Mouse (Mus musculus) liver, postnatal 0 days (tissue): ENCODE results near the gene Dlg4. TPM values are rescaled to one million over a fixed set of nuclear protein-coding genes. Genes with fewer than 3 reads are reported as not detected.
A peak's percentile ranks its signal among the peaks of the same experiment; 100 is the strongest.

Experiments
- ATAC-seq: fragments of 200-750 bp; cut with Nextera tagmentation; 2 replicates; pipeline ENCODE4 v1.8.0; 2017; ENCODE audit warnings: mild to moderate bottlenecking, moderate library complexity
- DNase-seq: peaks from one replicate; pipeline ENCODE4 v3.0.0-alpha.2; 2016
- H3K27ac ChIP-seq: fragments of 300-500 bp; sonication (generic); 2 replicates; pipeline ENCODE4 v1.5.1; 2014; ENCODE audit warnings: antibody characterized with exemption, moderate library complexity, mild to moderate bottlenecking, low read depth
- H3K27me3 ChIP-seq: fragments of 300-500 bp; sonication (generic); 2 replicates; pipeline ENCODE4 v1.6.1; 2014; ENCODE audit warnings: low read length, control low read depth, mixed read lengths; ENCODE audit not compliant: insufficient read depth
- H3K36me3 ChIP-seq: fragments of 300-500 bp; sonication (generic); replicated peaks from 2 replicates; pipeline ENCODE4 v1.6.1; 2014; ENCODE audit warnings: mild to moderate bottlenecking, control low read depth, low read length, moderate library complexity, mixed read lengths; ENCODE audit not compliant: insufficient read depth
- H3K4me1 ChIP-seq: fragments of 300-500 bp; sonication (generic); 2 replicates; pipeline ENCODE4 v1.6.1; 2014; ENCODE audit warnings: antibody characterized with exemption, mild to moderate bottlenecking, control low read depth; ENCODE audit not compliant: insufficient read depth
- H3K4me2 ChIP-seq: fragments of 300-500 bp; sonication (generic); 2 replicates; pipeline ENCODE4 v1.6.1; 2014; ENCODE audit warnings: low read depth, mild to moderate bottlenecking, low read length, moderate library complexity, mixed read lengths
- H3K4me3 ChIP-seq: fragments of 300-500 bp; sonication (generic); 2 replicates; pipeline ENCODE4 v1.5.1; 2014; ENCODE audit warnings: low read depth, low read length
- H3K9ac ChIP-seq: fragments of 300-500 bp; sonication (generic); replicated peaks from 2 replicates; pipeline ENCODE4 v1.6.1; 2014; ENCODE audit warnings: mild to moderate bottlenecking, moderate library complexity
- H3K9me3 ChIP-seq: fragments of 300-500 bp; sonication (generic); 2 replicates; pipeline ENCODE4 v1.6.1; 2016; ENCODE audit warnings: mild to moderate bottlenecking, control low read depth, low read length, mixed read lengths
- CTCF ChIP-seq: sonication (generic); IDR thresholded peaks from 2 replicates; pipeline ENCODE4 v1.5.1; 2016; ENCODE audit warnings: antibody characterized with exemption, low read depth
- EP300 ChIP-seq: IDR thresholded peaks from 2 replicates; pipeline ENCODE4 v1.6.1; 2016; ENCODE audit warnings: antibody characterized with exemption, low read depth, mild to moderate bottlenecking
- WGBS: fragments of 180-500 bp; shearing (Covaris S2); extraction: QIAGEN DNeasy Blood & Tissue Kit; methylation state at CpG from one replicate; pipeline ENCODE4 v1.1.7; 2014; ENCODE audit not compliant: insufficient replicate concordance; 5-methylcytosine and 5-hydroxymethylcytosine counted together
- polyA plus RNA-seq: library from polyadenylated mRNA; unstranded; fragments of >200 nt; fragmentation: Nextera tagmentation; extraction: Ambion mirVana; gene quantifications from 2 replicates; pipeline ENCODE4 v1.2.1, GENCODE M21; 2015

Dlg4 gene
- polyA plus RNA-seq = 0.58 and 0.61 TPM in 2 replicates

DNA sequence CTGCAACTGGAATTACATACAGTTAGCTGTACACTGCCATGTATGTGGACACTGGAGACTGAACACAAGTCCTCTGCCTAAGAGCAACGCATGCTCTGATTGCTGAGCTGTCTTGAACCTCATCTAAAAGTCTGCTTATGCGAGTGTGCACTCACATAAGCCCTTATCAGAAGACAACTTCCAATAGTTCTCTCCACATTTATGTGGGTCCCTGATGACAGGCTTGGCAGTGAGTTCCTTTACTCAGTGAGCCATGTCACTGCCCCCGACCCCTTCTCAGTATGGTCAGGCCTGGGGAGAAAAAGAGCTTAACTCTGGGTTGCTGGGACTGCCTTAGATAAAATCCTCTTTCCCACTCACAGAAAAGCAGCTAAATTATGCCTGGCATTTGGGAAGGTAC, at the start of gene Dlg4:
Gene Dlg4, plus strand, starts transcription at position 274 of the 400 bp plus-strand sequence.
- no peak for DNase-seq
- Histone ChIP-seq H3K4me1 (peaks cover 22% of the 10 kb centered on the region), H3K27me3 (no peaks in the 10 kb centered on the region), H3K9me3 (no peaks in the 10 kb centered on the region), H3K4me3 (no peak within 1 kb of the TSS), H3K27ac (no peak within 1 kb of the TSS), H3K4me2 (no peak within 1 kb of the TSS), H3K36me3 (peaks cover 18% of the 10 kb centered on the region), H3K9ac (no peak within 1 kb of the TSS; the same call in 1 of the 2 replicates)
- no peak for TF ChIP-seq CTCF
- TF ChIP-seq EP300 = no peak
- 77% methylated on average over 3 of the region's 3 CpGs for whole genome bisulfite sequencing
- no peak for ATAC-seq

DNA sequence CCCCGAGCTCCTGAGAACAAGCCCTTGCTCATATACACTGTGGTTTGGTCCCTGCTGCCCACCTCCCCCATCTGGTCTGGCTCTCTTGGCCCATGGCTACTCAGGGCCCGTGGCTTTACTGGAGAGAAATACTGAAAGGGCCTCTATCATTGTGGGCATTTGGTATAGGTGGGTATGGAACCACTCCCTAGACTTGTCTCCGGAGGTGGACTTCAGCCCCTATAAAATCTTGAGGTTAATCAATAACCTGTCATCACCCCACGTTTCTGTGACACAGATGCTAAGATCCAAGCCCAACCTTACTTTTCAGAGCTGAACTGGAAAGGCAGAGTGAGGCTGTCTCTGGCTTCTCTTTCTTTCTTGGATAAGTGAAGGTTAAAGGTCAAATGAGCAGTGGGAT, 47.9 kb upstream of the Dlg4 start:
- Histone ChIP-seq H3K4me1 (peaks cover 16% of the 10 kb centered on the region), H3K9me3 (no peaks in the 10 kb centered on the region), H3K27me3 (peaks cover 38% of the 10 kb centered on the region), H3K4me3 (no peak overlapping the region), H3K4me2 (no peak overlapping the region), H3K36me3 (peaks cover 29% of the 10 kb centered on the region), H3K27ac (no peak overlapping the region), H3K9ac (no peak overlapping the region)
- DNase-seq (no peak), ATAC-seq (no peak)
- TF ChIP-seq EP300 (no peak), CTCF (no peak)
- 70% methylated on average over 4 of the region's 4 CpGs for WGBS

DNA sequence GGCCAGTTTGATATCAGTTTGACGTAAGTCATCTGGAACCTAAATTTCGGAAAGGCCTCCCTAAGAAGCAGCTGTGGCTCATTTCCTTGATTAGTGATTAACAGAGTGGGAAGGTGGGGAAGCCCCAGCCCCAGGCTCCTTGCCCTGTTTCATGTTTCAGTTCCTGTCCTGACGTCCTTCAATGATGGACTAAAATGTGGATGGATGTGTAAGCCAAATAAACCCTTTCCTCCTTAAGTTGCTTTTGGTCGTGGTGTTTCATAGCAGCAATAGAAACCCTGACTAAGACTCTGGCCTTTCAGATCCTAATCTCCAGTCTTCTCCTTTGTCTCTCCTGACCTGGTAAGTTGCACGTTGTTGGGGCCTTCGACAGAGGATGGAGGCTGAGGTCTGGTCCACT, 46.5 kb upstream of the Dlg4 start:
- H3K4me1 ChIP-seq = peaks cover 15% of the 10 kb centered on the region
- no peak overlapping the region for H3K9ac ChIP-seq
- 82% methylated on average over 6 of the region's 6 CpGs for WGBS
- peaks cover 40% of the 10 kb centered on the region for H3K36me3 ChIP-seq
- no peak for TF ChIP-seq CTCF
- no peak for TF ChIP-seq EP300
- H3K4me2 ChIP-seq = no peak overlapping the region
- H3K4me3 ChIP-seq = no peak overlapping the region
- ATAC-seq (no peak), DNase-seq (no peak)
- peaks cover 24% of the 10 kb centered on the region for H3K27me3 ChIP-seq
- H3K9me3 ChIP-seq = no peaks in the 10 kb centered on the region
- H3K27ac ChIP-seq = no peak overlapping the region

DNA sequence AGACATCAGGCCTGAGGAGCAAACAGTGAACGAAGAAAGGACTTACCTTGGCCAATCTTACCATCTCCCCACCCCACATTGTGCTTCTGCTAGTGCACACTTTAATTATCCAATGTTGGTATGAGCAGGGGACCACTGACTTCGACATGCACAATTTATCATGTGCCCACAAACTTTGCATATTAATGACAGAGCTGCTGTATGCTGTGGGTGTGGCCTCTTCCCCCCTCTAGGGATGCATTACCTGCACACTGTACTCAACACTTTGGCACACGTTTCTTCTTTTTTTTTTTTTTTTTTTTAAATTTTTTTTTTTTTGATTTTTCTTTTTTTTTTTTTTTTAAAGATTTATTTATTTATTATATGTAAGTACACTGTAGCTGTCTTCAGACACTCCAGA, 46.0 kb upstream of the Dlg4 start:
- no peak overlapping the region for H3K9ac ChIP-seq
- H3K9me3 ChIP-seq = no peaks in the 10 kb centered on the region
- no peak for ATAC-seq
- no peak for TF ChIP-seq EP300
- TF ChIP-seq CTCF = no peak
- H3K36me3 ChIP-seq = peaks cover 44% of the 10 kb centered on the region
- no peak for DNase-seq
- peaks cover 18% of the 10 kb centered on the region for H3K27me3 ChIP-seq
- H3K4me2 ChIP-seq = no peak overlapping the region
- no peak overlapping the region for H3K4me3 ChIP-seq
- H3K27ac ChIP-seq = no peak overlapping the region
- peaks cover 12% of the 10 kb centered on the region for H3K4me1 ChIP-seq
- 73% methylated on average over 3 of the region's 3 CpGs for WGBS

DNA sequence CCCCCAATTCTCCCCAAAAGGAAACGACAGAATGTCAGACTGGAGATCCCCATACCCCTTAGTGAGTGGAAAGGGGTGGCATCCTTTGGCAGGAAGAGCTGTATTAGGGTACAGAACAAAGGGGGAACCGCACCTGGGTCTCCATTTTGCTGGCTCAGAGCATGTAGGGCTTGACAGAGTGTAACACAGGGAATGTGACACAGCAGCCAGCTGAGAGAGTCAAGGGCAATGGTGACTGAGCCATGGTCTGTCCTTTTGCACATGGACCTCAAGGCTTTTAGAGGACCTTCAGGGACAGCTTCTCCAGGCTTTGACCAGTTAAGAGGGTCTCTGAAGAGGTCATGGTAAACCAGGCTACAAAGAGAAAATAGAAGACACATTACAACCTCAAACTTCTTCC, 41.8 kb upstream of the Dlg4 start:
- Histone ChIP-seq H3K4me1 (peaks cover 3% of the 10 kb centered on the region; the same call in 1 of the 2 replicates), H3K27me3 (no peaks in the 10 kb centered on the region), H3K4me3 (no peak overlapping the region), H3K4me2 (no peak overlapping the region), H3K9ac (no peak overlapping the region), H3K27ac (no peak overlapping the region), H3K9me3 (no peaks in the 10 kb centered on the region), H3K36me3 (peaks cover 44% of the 10 kb centered on the region)
- TF ChIP-seq CTCF (no peak), EP300 (no peak)
- ATAC-seq (no peak), DNase-seq (no peak)
- 91% methylated on average over 2 of the region's 2 CpGs for WGBS

DNA sequence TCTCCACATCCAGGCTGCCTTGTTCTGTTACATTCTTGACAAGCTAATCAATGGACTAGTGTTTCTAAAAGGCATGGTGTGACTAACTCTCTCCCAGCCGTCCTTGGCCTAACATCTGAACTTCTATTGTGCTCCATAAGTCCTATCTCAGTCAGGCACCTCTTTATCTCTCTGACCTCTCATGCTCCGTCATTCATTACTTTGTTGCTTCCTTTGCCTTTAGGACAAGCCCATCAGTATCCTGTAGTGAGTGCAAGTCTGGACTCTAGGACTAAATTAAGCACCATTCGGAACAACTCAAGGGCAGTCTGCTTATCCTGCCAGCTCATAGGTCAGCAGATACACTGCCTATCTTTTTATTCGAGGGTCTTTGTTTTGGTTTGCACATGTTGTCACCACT, 40.5 kb upstream of the Dlg4 start:
- TF ChIP-seq EP300 (no peak), CTCF (no peak)
- DNase-seq (no peak), ATAC-seq (no peak)
- H3K27ac ChIP-seq = no peak overlapping the region
- peaks cover 3% of the 10 kb centered on the region; the same call in 1 of the 2 replicates for H3K4me1 ChIP-seq
- H3K4me2 ChIP-seq = no peak overlapping the region
- no peak overlapping the region for H3K9ac ChIP-seq
- H3K27me3 ChIP-seq = no peaks in the 10 kb centered on the region
- no peak overlapping the region for H3K4me3 ChIP-seq
- 72% methylated on average over 4 of the region's 4 CpGs for WGBS
- H3K36me3 ChIP-seq = peaks cover 36% of the 10 kb centered on the region
- no peaks in the 10 kb centered on the region for H3K9me3 ChIP-seq

DNA sequence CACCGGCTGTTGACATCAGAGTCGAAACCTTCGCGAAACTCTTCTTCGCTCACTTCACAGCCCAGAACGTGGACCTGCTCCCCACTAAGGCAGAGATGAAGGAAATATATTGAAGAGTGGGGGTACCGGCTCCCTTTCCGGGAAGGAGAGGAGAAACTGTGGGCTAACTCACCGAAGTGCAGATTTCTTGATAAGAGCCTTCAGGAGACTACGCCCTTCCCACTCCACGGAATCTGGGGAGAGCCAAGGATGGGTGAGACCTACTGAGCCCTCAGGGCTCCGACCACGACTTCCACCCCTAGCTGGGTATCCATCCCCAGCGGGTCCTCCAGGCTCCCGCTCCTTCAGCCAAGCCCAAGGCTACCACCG, 36.9 kb upstream of the Dlg4 start:
- Histone ChIP-seq H3K36me3 (peaks cover 25% of the 10 kb centered on the region), H3K27me3 (no peaks in the 10 kb centered on the region), H3K4me1 (peaks cover 20% of the 10 kb centered on the region), H3K9ac (peak overlapping the region; percentile 92), H3K9me3 (no peaks in the 10 kb centered on the region), H3K27ac (peak overlapping the region; percentile 97), H3K4me2 (peak overlapping the region; percentile 82), H3K4me3 (peak overlapping the region; percentile 98)
- peak; percentile 3 for ATAC-seq
- TF ChIP-seq CTCF (no peak), EP300 (no peak)
- DNase-seq = no peak
- 2% methylated on average over 16 of the region's 16 CpGs for WGBS
